Mouse (Mus musculus) embryonic facial prominence, embryonic 13.5 days (tissue): ENCODE measurements around the gene Rab44. TPM values are rescaled to one million over a fixed set of nuclear protein-coding genes. Genes with fewer than 3 reads are reported as not detected.

Experiments
- ATAC-seq: fragments of 200-750 bp; cut with Nextera tagmentation; 2 replicates; pipeline ENCODE4 v1.8.0; 2017; ENCODE audit warnings: low read depth; ENCODE audit not compliant: insufficient number of reproducible peaks, insufficient read depth, low FRiP score, low TSS enrichment
- H3K27ac ChIP-seq: fragments of 300-500 bp; sonication (generic); 2 replicates; pipeline ENCODE4 v1.5.1; 2015; ENCODE audit warnings: moderate library complexity, mild to moderate bottlenecking, inconsistent platforms
- H3K27me3 ChIP-seq: fragments of 300-500 bp; sonication (generic); 2 replicates; pipeline ENCODE4 v1.6.1; 2015; ENCODE audit warnings: mild to moderate bottlenecking, inconsistent platforms
- H3K36me3 ChIP-seq: fragments of 300-500 bp; sonication (generic); 2 replicates; pipeline ENCODE4 v1.6.1; 2015; ENCODE audit warnings: mild to moderate bottlenecking, inconsistent platforms
- H3K4me1 ChIP-seq: fragments of 300-500 bp; sonication (generic); 2 replicates; pipeline ENCODE4 v1.6.1; 2015; ENCODE audit warnings: inconsistent platforms
- H3K4me2 ChIP-seq: fragments of 300-500 bp; sonication (generic); 2 replicates; pipeline ENCODE4 v1.6.1; 2015; ENCODE audit warnings: moderate library complexity, mild to moderate bottlenecking, inconsistent platforms
- H3K4me3 ChIP-seq: fragments of 300-500 bp; sonication (generic); 2 replicates; pipeline ENCODE4 v1.5.1; 2015; ENCODE audit warnings: mild to moderate bottlenecking, inconsistent platforms
- H3K9ac ChIP-seq: fragments of 300-500 bp; sonication (generic); 2 replicates; pipeline ENCODE4 v1.6.1; 2015; ENCODE audit warnings: mild to moderate bottlenecking, inconsistent platforms
- H3K9me3 ChIP-seq: fragments of 300-500 bp; sonication (generic); 2 replicates; pipeline ENCODE4 v1.6.1; 2016; ENCODE audit warnings: inconsistent platforms
- WGBS: fragments of 180-500 bp; shearing (Covaris S2); methylation state at CpG from one replicate; pipeline ENCODE4 v1.1.7; 2015; ENCODE audit warnings: mixed read lengths; 5-methylcytosine and 5-hydroxymethylcytosine counted together
- polyA plus RNA-seq: library from polyadenylated mRNA; unstranded; fragments of >200 nt; fragmentation: Nextera tagmentation; extraction: Ambion mirVana; gene quantifications from 2 replicates; pipeline ENCODE4 v1.2.1, GENCODE M21; 2015

The Rab44 gene
- polyA plus RNA-seq, 1 experiment from 2014 or later = 0.55 TPM

DNA sequence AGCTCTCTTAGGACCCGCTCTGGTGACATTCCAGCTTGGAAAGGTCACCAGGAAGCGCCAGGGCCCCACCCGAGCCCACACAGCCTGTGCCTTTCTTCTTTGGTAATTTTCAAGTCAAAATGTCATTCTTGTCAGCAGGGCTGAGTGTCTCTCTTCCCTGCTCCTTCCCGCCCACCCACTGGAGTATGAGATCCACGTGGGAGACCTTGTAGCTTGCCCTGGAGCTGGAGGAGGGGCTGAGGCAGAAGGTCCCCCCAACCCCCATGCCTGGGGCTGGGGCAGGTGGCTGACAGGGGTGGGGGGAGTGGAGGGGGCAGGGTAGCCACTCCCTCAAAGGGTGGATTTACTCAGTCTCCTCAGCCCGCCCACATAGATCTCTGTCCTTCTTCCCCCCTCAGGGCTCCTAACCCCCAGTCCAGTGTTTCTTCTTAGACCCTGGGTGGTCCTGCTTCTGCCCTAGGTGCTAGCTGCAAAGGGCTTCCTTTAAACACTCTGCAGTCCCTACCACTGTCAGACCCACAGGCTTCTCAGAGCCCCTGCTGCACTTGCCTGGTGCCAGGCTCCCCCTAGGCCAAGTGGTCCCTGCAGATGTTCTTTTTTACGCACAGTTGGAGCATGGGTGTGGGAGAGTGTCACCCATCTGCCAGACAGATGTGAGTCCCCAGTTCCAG is 71.6 kb downstream of the Rab44 start:
- whole genome bisulfite sequencing = 11% methylated on average over 7 of the region's 7 CpGs
- Histone ChIP-seq H3K4me2 (no peak overlapping the region), H3K36me3 (no peaks in the 10 kb centered on the region), H3K9me3 (no peaks in the 10 kb centered on the region), H3K27me3 (peaks cover 4% of the 10 kb centered on the region; the same call in 1 of the 2 replicates), H3K9ac (no peak overlapping the region), H3K27ac (peak overlapping the region; percentile 30), H3K4me1 (peaks cover 47% of the 10 kb centered on the region), H3K4me3 (no peak overlapping the region)
- ATAC-seq = no peak

DNA sequence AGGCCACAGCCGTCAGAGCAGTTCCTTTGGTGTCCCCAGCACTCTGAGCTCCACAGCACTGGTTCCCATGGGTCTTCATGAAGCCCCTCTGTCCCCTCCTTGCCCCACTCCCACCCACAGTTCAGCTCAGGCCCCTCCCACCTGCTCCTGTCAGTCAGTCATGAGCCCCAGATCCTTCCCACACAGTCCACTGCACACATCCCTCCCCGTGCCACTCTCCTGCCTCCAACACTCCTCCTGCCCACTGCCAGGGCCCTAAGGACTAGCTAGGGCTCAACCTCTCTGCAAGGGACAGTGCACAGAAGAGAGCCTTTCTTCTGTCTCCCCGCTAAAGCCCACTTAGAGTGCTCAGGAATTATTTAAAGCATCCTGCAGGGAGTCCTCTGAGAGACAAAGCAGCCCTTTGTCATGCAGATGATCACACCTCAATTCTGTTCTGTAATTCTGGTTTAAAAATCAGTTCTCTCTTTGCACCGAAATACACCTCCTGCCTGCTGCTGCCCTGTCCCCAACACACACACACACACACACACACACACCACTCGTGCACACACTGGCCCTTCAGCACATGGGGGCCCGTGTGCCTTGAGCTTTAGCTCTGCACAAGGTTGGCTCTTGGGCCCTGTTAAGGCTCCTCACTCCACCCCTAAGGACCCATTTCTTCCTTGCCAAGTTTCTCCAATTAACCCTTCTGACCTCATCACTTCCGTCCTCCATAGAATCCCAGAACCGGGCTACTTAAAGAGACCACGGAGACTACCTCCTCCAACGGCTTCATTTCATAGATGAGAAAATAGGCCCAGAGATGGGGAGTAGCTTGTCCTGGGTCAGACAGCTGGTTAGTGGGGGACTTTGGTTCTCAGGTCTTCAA is 73.3 kb downstream of the Rab44 start:
- no peak overlapping the region for H3K9ac ChIP-seq
- no peak overlapping the region for H3K4me2 ChIP-seq
- no peaks in the 10 kb centered on the region for H3K9me3 ChIP-seq
- ATAC-seq = no peak
- H3K27me3 ChIP-seq = peaks cover 4% of the 10 kb centered on the region; the same call in 1 of the 2 replicates
- peaks cover 43% of the 10 kb centered on the region for H3K4me1 ChIP-seq
- H3K27ac ChIP-seq = peak overlapping the region; percentile 30; the same call in 1 of the 2 replicates
- WGBS = 19% methylated on average over 10 of the region's 10 CpGs
- no peaks in the 10 kb centered on the region for H3K36me3 ChIP-seq
- H3K4me3 ChIP-seq = no peak overlapping the region

- peak overlapping the region; percentile 47 for H3K4me2 ChIP-seq
- no peaks in the 10 kb centered on the region for H3K36me3 ChIP-seq
- no peak overlapping the region for H3K9ac ChIP-seq
- peaks cover 4% of the 10 kb centered on the region; the same call in 1 of the 2 replicates for H3K27me3 ChIP-seq
- H3K4me3 ChIP-seq = peak overlapping the region; percentile 20; the same call in 1 of the 2 replicates
- no peak overlapping the region for H3K27ac ChIP-seq
- WGBS = 2% methylated on average over 12 of the region's 12 CpGs
- peak; percentile 48 for ATAC-seq
- no peaks in the 10 kb centered on the region for H3K9me3 ChIP-seq
- peaks cover 48% of the 10 kb centered on the region for H3K4me1 ChIP-seq
Observed at GRCm38 (mm10) chr17:29188989-29189388, 75.0 kb downstream of the Rab44 start.

DNA sequence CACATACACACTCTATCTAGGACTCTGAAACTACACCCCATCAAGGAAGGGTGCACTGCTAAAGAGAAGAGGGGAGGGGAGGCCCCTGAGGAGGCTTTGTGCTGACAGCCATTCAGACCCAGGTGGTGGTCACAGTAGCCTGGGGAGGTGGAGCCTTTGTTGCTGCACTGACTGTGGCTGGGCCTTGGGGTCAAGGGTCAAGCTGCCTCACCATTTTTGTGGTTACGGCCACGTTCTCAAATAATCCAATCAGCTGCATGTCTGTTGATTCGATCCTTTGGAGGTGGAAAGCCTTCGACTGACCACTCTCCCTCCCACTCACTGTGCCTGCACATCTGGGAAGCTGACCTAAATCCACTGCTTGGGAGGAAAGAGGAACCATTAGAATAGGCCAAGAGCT is 81.6 kb downstream of the Rab44 start:
- H3K4me2 ChIP-seq = no peak overlapping the region
- WGBS = 28% methylated on average over 4 of the region's 4 CpGs
- peaks cover 26% of the 10 kb centered on the region for H3K4me1 ChIP-seq
- no peaks in the 10 kb centered on the region for H3K36me3 ChIP-seq
- H3K9me3 ChIP-seq = no peaks in the 10 kb centered on the region
- H3K4me3 ChIP-seq = no peak overlapping the region
- no peaks in the 10 kb centered on the region for H3K27me3 ChIP-seq
- ATAC-seq = no peak
- no peak overlapping the region for H3K9ac ChIP-seq
- no peak overlapping the region for H3K27ac ChIP-seq

Other genes with a start within 250 kb of the Rab44 start
- gene 4930539E08Rik, start 198.8 kb upstream of the Rab44 start, polyA plus RNA-seq = 0.29 and 0.41 TPM in 2 replicates
- not detected in 2 replicates for gene Pxt1, start 170.3 kb upstream of the Rab44 start, polyA plus RNA-seq
- gene Kctd20, start 162.2 kb upstream of the Rab44 start, polyA plus RNA-seq = 99.9 and 103 TPM in 2 replicates
- 114 and 129 TPM in 2 replicates for gene Stk38, start 106.2 kb upstream of the Rab44 start, polyA plus RNA-seq
- gene Srsf3, start 81.5 kb upstream of the Rab44 start, polyA plus RNA-seq = 702 and 727 TPM in 2 replicates
- 66.8 and 78.2 TPM in 2 replicates for gene Cdkn1a, start 23.2 kb upstream of the Rab44 start, polyA plus RNA-seq
- 28.1 and 36.0 TPM in 2 replicates for gene Cpne5, start 124.0 kb downstream of the Rab44 start, polyA plus RNA-seq
- gene Ppil1, start 150.0 kb downstream of the Rab44 start, polyA plus RNA-seq = 149 and 162 TPM in 2 replicates
- 66.7 and 71.3 TPM in 2 replicates for gene BC004004, start 154.6 kb downstream of the Rab44 start, polyA plus RNA-seq
- gene Pi16, start 203.5 kb downstream of the Rab44 start, polyA plus RNA-seq = 0.23 and 0.27 TPM in 2 replicates
- gene Mtch1, start 233.8 kb downstream of the Rab44 start, polyA plus RNA-seq = 284 and 299 TPM in 2 replicates
- gene Fgd2, start 246.8 kb downstream of the Rab44 start, polyA plus RNA-seq = 11.5 and 12.9 TPM in 2 replicates